Mouse (Mus musculus) cerebellum, adult 9-11 months (tissue): ENCODE data around the gene Slit3.
A peak's percentile ranks its signal among the peaks of the same experiment; 100 is the strongest.

ENCODE experiments used
- DNase-seq: peaks from one replicate; pipeline ENCODE4 v3.0.0; 2022

Slit3 gene

GRCm38 (mm10) chr11:35601652-35602240 is 480.7 kb downstream of the Slit3 start:
- peak; percentile 64 for DNase-seq

GRCm38 (mm10) chr11:35602586-35602985 is 481.6 kb downstream of the Slit3 start:
- no peak for DNase-seq

- DNase-seq = no peak
Observed at GRCm38 (mm10) chr11:35603946-35604345, 482.9 kb downstream of the Slit3 start.

- no peak for DNase-seq
Observed at GRCm38 (mm10) chr11:35604848-35605790, 484.1 kb downstream of the Slit3 start.

- DNase-seq = no peak
Observed at GRCm38 (mm10) chr11:35607191-35607590, 486.2 kb downstream of the Slit3 start.

GRCm38 (mm10) chr11:35608794-35609193 is 487.8 kb downstream of the Slit3 start:
- DNase-seq = no peak

GRCm38 (mm10) chr11:35612262-35612896 is 491.4 kb downstream of the Slit3 start:
- DNase-seq = no peak

- no peak for DNase-seq
Observed at GRCm38 (mm10) chr11:35614530-35614929, 493.5 kb downstream of the Slit3 start.

- DNase-seq = no peak
Observed at GRCm38 (mm10) chr11:35619421-35619820, 498.4 kb downstream of the Slit3 start.

GRCm38 (mm10) chr11:35622736-35623135 is 501.7 kb downstream of the Slit3 start:
- no peak for DNase-seq

- no peak for DNase-seq
Observed at GRCm38 (mm10) chr11:35624515-35625270, 503.7 kb downstream of the Slit3 start.

GRCm38 (mm10) chr11:35625576-35625975 is 504.6 kb downstream of the Slit3 start:
- DNase-seq = no peak

- no peak for DNase-seq
Observed at GRCm38 (mm10) chr11:35626161-35626885, 505.3 kb downstream of the Slit3 start.

- DNase-seq = peak; percentile 70
Observed at GRCm38 (mm10) chr11:35627815-35628214, 506.8 kb downstream of the Slit3 start.

- no peak for DNase-seq
Observed at GRCm38 (mm10) chr11:35632262-35632661, 511.2 kb downstream of the Slit3 start.

GRCm38 (mm10) chr11:35637102-35637501 is 516.1 kb downstream of the Slit3 start:
- no peak for DNase-seq

- no peak for DNase-seq
Observed at GRCm38 (mm10) chr11:35638862-35639384, 517.9 kb downstream of the Slit3 start.

- DNase-seq = no peak
Observed at GRCm38 (mm10) chr11:35639428-35639827, 518.4 kb downstream of the Slit3 start.

- DNase-seq = no peak
Observed at GRCm38 (mm10) chr11:35651286-35651685, 530.3 kb downstream of the Slit3 start.

- DNase-seq = no peak
Observed at GRCm38 (mm10) chr11:35655836-35656235, 534.8 kb downstream of the Slit3 start.

GRCm38 (mm10) chr11:35657582-35657981 is 536.6 kb downstream of the Slit3 start:
- no peak for DNase-seq

- DNase-seq = no peak
Observed at GRCm38 (mm10) chr11:35660967-35661366, 539.9 kb downstream of the Slit3 start.
